Mouse (Mus musculus) cerebellum, postnatal 10 days (tissue): ENCODE measurements around the gene Dcaf1.

Experiments used
- DNase-seq, 2 experiments: peaks; one replicate each; pipeline ENCODE4 v3.0.0; 2021; ENCODE audit warnings: mixed read lengths in 2 of 2

Gene Dcaf1

DNA sequence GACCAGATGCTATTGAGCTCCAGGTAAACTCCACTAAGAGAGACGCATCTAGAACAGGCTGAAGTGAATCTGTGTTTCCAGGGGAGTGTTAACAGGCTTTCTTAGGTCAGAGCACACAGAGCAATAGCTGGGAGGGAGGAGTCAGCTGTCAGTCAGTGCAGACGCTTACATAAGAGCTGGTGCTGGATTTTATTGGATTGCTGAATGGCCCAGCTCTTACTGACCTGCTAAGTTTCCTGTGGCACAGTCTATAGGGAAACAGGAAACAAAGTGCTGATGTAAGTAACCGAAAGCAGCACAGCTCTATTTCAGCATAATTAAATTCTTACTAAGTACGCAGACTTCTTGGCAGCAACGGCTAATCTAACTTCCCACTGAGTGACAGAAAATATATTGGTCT is 87.0 kb downstream of the Dcaf1 start:
- DNase-seq: no peak

DNA sequence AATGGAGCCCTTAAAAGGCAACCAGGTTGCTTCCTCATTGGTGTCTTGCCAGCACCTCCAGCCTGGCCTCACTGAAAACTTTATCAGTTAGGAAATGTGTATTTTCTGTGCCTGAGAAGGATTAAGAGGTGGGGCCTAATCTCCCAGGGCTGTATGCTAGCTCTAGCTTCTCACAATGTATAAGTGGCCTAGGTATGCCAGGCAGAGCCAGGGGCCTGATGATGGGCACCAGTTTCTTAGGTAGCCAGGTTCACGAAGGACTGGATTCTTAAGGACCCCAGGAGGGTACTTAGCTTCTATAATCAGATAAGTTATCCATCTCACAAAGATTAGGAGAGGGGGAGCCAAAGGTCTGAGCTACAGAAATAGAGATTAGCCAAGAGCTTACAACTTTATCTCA is 90.0 kb downstream of the Dcaf1 start:
- no peak for DNase-seq

DNA sequence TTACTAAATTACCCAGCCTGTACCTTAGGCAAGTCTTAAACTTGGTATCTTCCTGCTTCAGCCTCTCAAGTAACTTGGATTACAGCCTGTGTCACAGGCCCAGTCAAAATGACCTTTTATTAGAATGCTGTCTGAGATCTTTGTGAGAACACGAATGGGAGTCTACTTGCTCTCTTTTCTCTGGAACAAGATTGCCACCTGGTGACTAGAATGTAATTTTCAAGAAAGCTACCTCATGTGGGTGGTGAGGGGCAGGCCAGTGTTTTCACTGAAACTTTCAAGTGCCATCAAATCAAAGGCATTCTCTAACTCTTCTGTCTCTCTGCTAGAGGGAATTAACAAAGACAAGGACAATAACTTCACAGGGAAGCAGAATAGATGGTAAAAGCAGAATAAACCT is 92.1 kb downstream of the Dcaf1 start:
- DNase-seq: no peak

DNA sequence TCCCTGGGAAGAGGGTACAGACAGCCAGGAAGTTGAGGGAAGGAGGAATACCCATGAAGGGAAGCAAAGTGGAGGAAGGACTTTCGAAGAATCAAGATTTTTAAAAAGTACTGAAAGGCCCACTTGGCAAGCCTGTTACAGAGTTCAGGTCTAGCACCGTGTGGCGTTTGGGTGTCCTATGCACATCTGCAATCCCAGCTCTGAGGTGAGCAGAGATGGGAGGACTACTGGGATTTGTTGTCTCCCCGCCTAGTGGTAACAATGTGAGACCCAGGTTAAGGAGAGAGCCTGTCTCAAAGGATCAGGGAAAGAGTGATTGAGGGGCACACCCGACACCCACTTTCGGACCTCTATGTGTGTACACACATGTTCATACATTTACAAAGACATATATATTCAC is 93.2 kb downstream of the Dcaf1 start:
- no peak for DNase-seq
